Mouse (Mus musculus): ENCODE measurements around the gene Spats1. TPM values are rescaled to one million over a fixed set of nuclear protein-coding genes. Genes with fewer than 3 reads are reported as not detected.

Gene Spats1
- polyA plus RNA-seq, 1 experiment from 2014 or later: 0.83 TPM

- Histone ChIP-seq H3K9ac (replicated peaks) (no peak overlapping the region), H3K27ac (no peak overlapping the region), H3K9me3 (no peaks in the 10 kb centered on the region), H3K36me3 (peaks cover 45% of the 10 kb centered on the region), H3K27me3 (no peaks in the 10 kb centered on the region), H3K4me3 (replicated peaks) (no peak overlapping the region), H3K4me2 (no peak overlapping the region), H3K4me1 (replicated peaks) (peaks cover 9% of the 10 kb centered on the region; the same call in 1 of the 2 replicates)
- ATAC-seq (ENCODE audit: insufficient number of reproducible peaks, insufficient read depth, low FRiP score, low TSS enrichment, low read depth): no peak
- WGBS: 93% methylated on average over 4 of the region's 4 CpGs
Observed at GRCm38 (mm10) chr17:45510871-45511270, 35.7 kb upstream of the Spats1 start.

GRCm38 (mm10) chr17:45506700-45507189 lies 31.5 kb upstream of the Spats1 start, which contains the start of gene Aars2:
TSS of gene Aars2 (plus strand) at chr17:45506841.
- Histone ChIP-seq H3K27me3 (no peaks in the 10 kb centered on the region), H3K27ac (peak within 1 kb of the TSS; percentile 80)
- under 1% methylated on average over 42 of the region's 42 CpGs for WGBS

GRCm38 (mm10) chr17:45505941-45506465 lies 30.8 kb upstream of the Spats1 start:
- no peak overlapping the region; the same call in 1 of the 2 replicates for H3K4me3 ChIP-seq (replicated peaks)
- WGBS: 71% methylated on average over 6 of the region's 6 CpGs
- H3K4me1 ChIP-seq (replicated peaks): peaks cover 9% of the 10 kb centered on the region; the same call in 1 of the 2 replicates
- no peaks in the 10 kb centered on the region for H3K27me3 ChIP-seq
- no peaks in the 10 kb centered on the region for H3K9me3 ChIP-seq
- ATAC-seq (ENCODE audit: insufficient number of reproducible peaks, insufficient read depth, low FRiP score, low TSS enrichment, low read depth): no peak
- no peak overlapping the region for H3K27ac ChIP-seq
- peak overlapping the region; percentile 63; the same call in 1 of the 2 replicates for H3K9ac ChIP-seq (replicated peaks)
- peak overlapping the region; percentile 50 for H3K4me2 ChIP-seq
- H3K36me3 ChIP-seq: peaks cover 24% of the 10 kb centered on the region

More at GRCm38 (mm10) chr17:45506700-45507189, 31.5 kb upstream of the Spats1 start, which contains the start of gene Aars2:
- peak within 1 kb of the TSS; percentile 67 for H3K4me3 ChIP-seq (replicated peaks)
- H3K9ac ChIP-seq (replicated peaks): peak within 1 kb of the TSS; percentile 63
- peaks cover 26% of the 10 kb centered on the region for H3K36me3 ChIP-seq
- peak; percentile 91 for ATAC-seq (ENCODE audit: insufficient number of reproducible peaks, insufficient read depth, low FRiP score, low TSS enrichment, low read depth)
- H3K9me3 ChIP-seq: no peaks in the 10 kb centered on the region
- H3K4me2 ChIP-seq: peak within 1 kb of the TSS; percentile 50
- peaks cover 9% of the 10 kb centered on the region; the same call in 1 of the 2 replicates for H3K4me1 ChIP-seq (replicated peaks)

GRCm38 (mm10) chr17:45503301-45503973 lies 28.2 kb upstream of the Spats1 start:
- ATAC-seq (ENCODE audit: insufficient number of reproducible peaks, insufficient read depth, low FRiP score, low TSS enrichment, low read depth): no peak
- H3K27ac ChIP-seq: no peak overlapping the region
- H3K9me3 ChIP-seq: no peaks in the 10 kb centered on the region
- 64% methylated on average over 5 of the region's 5 CpGs for WGBS
- no peaks in the 10 kb centered on the region for H3K27me3 ChIP-seq
- H3K4me1 ChIP-seq (replicated peaks): peaks cover 9% of the 10 kb centered on the region; the same call in 1 of the 2 replicates
- H3K4me2 ChIP-seq: no peak overlapping the region
- peaks cover under 1% of the 10 kb centered on the region; the same call in 1 of the 2 replicates for H3K36me3 ChIP-seq
- H3K4me3 ChIP-seq (replicated peaks): no peak overlapping the region
- no peak overlapping the region for H3K9ac ChIP-seq (replicated peaks)

- Histone ChIP-seq H3K36me3 (no peaks in the 10 kb centered on the region), H3K4me1 (replicated peaks) (peaks cover 7% of the 10 kb centered on the region; the same call in 1 of the 2 replicates), H3K27me3 (no peaks in the 10 kb centered on the region), H3K4me3 (replicated peaks) (no peak overlapping the region), H3K9ac (replicated peaks) (no peak overlapping the region), H3K9me3 (no peaks in the 10 kb centered on the region), H3K27ac (no peak overlapping the region), H3K4me2 (no peak overlapping the region)
- ATAC-seq (ENCODE audit: insufficient number of reproducible peaks, insufficient read depth, low FRiP score, low TSS enrichment, low read depth): no peak
- 51% methylated on average over 4 of the region's 4 CpGs for WGBS
Observed at GRCm38 (mm10) chr17:45502324-45502723, 27.1 kb upstream of the Spats1 start.

GRCm38 (mm10) chr17:45500981-45501380 lies 25.8 kb upstream of the Spats1 start:
- Histone ChIP-seq H3K4me2 (no peak overlapping the region), H3K36me3 (no peaks in the 10 kb centered on the region), H3K27me3 (no peaks in the 10 kb centered on the region), H3K9me3 (no peaks in the 10 kb centered on the region), H3K9ac (replicated peaks) (no peak overlapping the region), H3K4me3 (replicated peaks) (no peak overlapping the region), H3K4me1 (replicated peaks) (peaks cover under 1% of the 10 kb centered on the region; the same call in 1 of the 2 replicates), H3K27ac (no peak overlapping the region)
- 36% methylated on average over 4 of the region's 4 CpGs for WGBS
- ATAC-seq (ENCODE audit: insufficient number of reproducible peaks, insufficient read depth, low FRiP score, low TSS enrichment, low read depth): no peak

GRCm38 (mm10) chr17:45499516-45499915 lies 24.3 kb upstream of the Spats1 start:
- no peaks in the 10 kb centered on the region for H3K4me1 ChIP-seq (replicated peaks)
- H3K4me2 ChIP-seq: no peak overlapping the region
- no peaks in the 10 kb centered on the region for H3K27me3 ChIP-seq
- H3K9me3 ChIP-seq: no peaks in the 10 kb centered on the region
- no peaks in the 10 kb centered on the region for H3K36me3 ChIP-seq
- no peak overlapping the region for H3K4me3 ChIP-seq (replicated peaks)
- H3K9ac ChIP-seq (replicated peaks): no peak overlapping the region
- H3K27ac ChIP-seq: no peak overlapping the region
- 41% methylated on average over 2 of the region's 2 CpGs for WGBS
- no peak for ATAC-seq (ENCODE audit: insufficient number of reproducible peaks, insufficient read depth, low FRiP score, low TSS enrichment, low read depth)

GRCm38 (mm10) chr17:45498397-45498796 lies 23.2 kb upstream of the Spats1 start:
- Histone ChIP-seq H3K4me3 (replicated peaks) (no peak overlapping the region), H3K27ac (no peak overlapping the region), H3K36me3 (no peaks in the 10 kb centered on the region), H3K4me2 (no peak overlapping the region), H3K27me3 (peaks cover 3% of the 10 kb centered on the region; the same call in 1 of the 2 replicates), H3K4me1 (replicated peaks) (no peaks in the 10 kb centered on the region), H3K9ac (replicated peaks) (no peak overlapping the region), H3K9me3 (no peaks in the 10 kb centered on the region)
- no peak for ATAC-seq (ENCODE audit: insufficient number of reproducible peaks, insufficient read depth, low FRiP score, low TSS enrichment, low read depth)
- 83% methylated on average over 13 of the region's 13 CpGs for WGBS

- Histone ChIP-seq H3K4me3 (replicated peaks) (no peak overlapping the region), H3K27ac (no peak overlapping the region), H3K36me3 (no peaks in the 10 kb centered on the region), H3K27me3 (peaks cover 7% of the 10 kb centered on the region; the same call in 1 of the 2 replicates), H3K9ac (replicated peaks) (no peak overlapping the region), H3K4me2 (no peak overlapping the region), H3K9me3 (no peaks in the 10 kb centered on the region), H3K4me1 (replicated peaks) (no peaks in the 10 kb centered on the region)
- no peak for ATAC-seq (ENCODE audit: insufficient number of reproducible peaks, insufficient read depth, low FRiP score, low TSS enrichment, low read depth)
- WGBS: 86% methylated on average over 11 of the region's 11 CpGs
Observed at GRCm38 (mm10) chr17:45495398-45495797, 20.2 kb upstream of the Spats1 start.

GRCm38 (mm10) chr17:45490532-45491154 lies 15.4 kb upstream of the Spats1 start:
- peaks cover 7% of the 10 kb centered on the region; the same call in 1 of the 2 replicates for H3K27me3 ChIP-seq
- H3K9me3 ChIP-seq: no peaks in the 10 kb centered on the region
- no peaks in the 10 kb centered on the region for H3K36me3 ChIP-seq
- H3K4me2 ChIP-seq: no peak overlapping the region
- no peak overlapping the region for H3K27ac ChIP-seq
- no peak for ATAC-seq (ENCODE audit: insufficient number of reproducible peaks, insufficient read depth, low FRiP score, low TSS enrichment, low read depth)
- H3K4me1 ChIP-seq (replicated peaks): no peaks in the 10 kb centered on the region
- no peak overlapping the region for H3K4me3 ChIP-seq (replicated peaks)
- H3K9ac ChIP-seq (replicated peaks): no peak overlapping the region
- 70% methylated on average over 13 of the region's 13 CpGs for WGBS

GRCm38 (mm10) chr17:45489736-45490135 lies 14.5 kb upstream of the Spats1 start:
- 81% methylated on average over 6 of the region's 6 CpGs for WGBS
- H3K4me2 ChIP-seq: no peak overlapping the region
- H3K4me3 ChIP-seq (replicated peaks): no peak overlapping the region
- H3K27ac ChIP-seq: no peak overlapping the region
- no peaks in the 10 kb centered on the region for H3K36me3 ChIP-seq
- H3K9ac ChIP-seq (replicated peaks): no peak overlapping the region
- no peaks in the 10 kb centered on the region for H3K9me3 ChIP-seq
- no peak for ATAC-seq (ENCODE audit: insufficient number of reproducible peaks, insufficient read depth, low FRiP score, low TSS enrichment, low read depth)
- H3K4me1 ChIP-seq (replicated peaks): no peaks in the 10 kb centered on the region
- peaks cover 7% of the 10 kb centered on the region; the same call in 1 of the 2 replicates for H3K27me3 ChIP-seq
